ENCODE assay signal across 8 mouse cellular contexts in genomic region chr16:20732925-20733730, GRCm38 (mm10). TPM values are rescaled to one million over a fixed set of nuclear protein-coding genes. Genes with fewer than 3 reads are reported as not detected.
DNase-seq lines count a peak whose midpoint lies in the region; ATAC-seq lines count a peak whose summit lies in the region.
"Had no signal": no experiment of that assay in that cellular context is flagged by ENCODE, and none has a peak within 500 bp of the region (broad histone marks: within the 10 kb centered on the region; RNA-seq: fewer than 3 reads in every experiment).

Gene Chrd, plus strand, starts transcription at chr16:20733127.

- peaks cover 22% of the 10 kb centered on the region for H3K27me3 ChIP-seq in forebrain, embryonic 15.5 days
- peaks cover 45% of the 10 kb centered on the region for H3K27me3 ChIP-seq in hindbrain, embryonic 10.5 days (ENCODE audit: insufficient read depth, poor library complexity, severe bottlenecking)
- peaks cover 19% of the 10 kb centered on the region for H3K27me3 ChIP-seq in stomach, embryonic 15.5 days (replicated peaks)

- peak within 1 kb of the TSS; percentile 79 for H3K9ac ChIP-seq in forebrain, embryonic 15.5 days (replicated peaks)
- H3K9ac ChIP-seq in stomach, embryonic 15.5 days = peak within 1 kb of the TSS; percentile 69

- no peaks in the 10 kb centered on the region for H3K9me3 ChIP-seq in forebrain, embryonic 15.5 days
- no peaks in the 10 kb centered on the region for H3K9me3 ChIP-seq in hindbrain, embryonic 10.5 days
- H3K9me3 ChIP-seq in stomach, embryonic 15.5 days = no peaks in the 10 kb centered on the region

- under 1% methylated on average over 58 of the region's 70 CpGs for WGBS in forebrain, embryonic 15.5 days
- 1% methylated on average over 67 of the region's 70 CpGs for WGBS in hindbrain, embryonic 10.5 days
- under 1% methylated on average over 56 of the region's 70 CpGs for WGBS in stomach, embryonic 15.5 days

- peak; percentile 63 for DNase-seq in ZHBTc4 (ENCODE audit: low read depth, low spot score)
- peak; percentile 75 for DNase-seq in cerebellum, adult 11 months
- DNase-seq in hindbrain, embryonic 10.5 days (ENCODE audit: low spot score) = peak; percentile 81
- peak in 1 of 2 experiments; percentile 86 for DNase-seq in left cerebral cortex, postnatal 10 days (ENCODE audit: extremely low spot score in 1 of 2, low spot score in 2 of 2)

- no peaks in the 10 kb centered on the region for H3K36me3 ChIP-seq in forebrain, embryonic 15.5 days
- H3K36me3 ChIP-seq in hindbrain, embryonic 10.5 days = 0 out of 2 replicates have a peak, but pooled peaks cover 2% of the 10 kb centered on the region
- H3K36me3 ChIP-seq in stomach, embryonic 15.5 days = no peaks in the 10 kb centered on the region

- H3K4me2 ChIP-seq in forebrain, embryonic 15.5 days (replicated peaks) = peak within 1 kb of the TSS; percentile 90
- H3K4me2 ChIP-seq in stomach, embryonic 15.5 days = peak within 1 kb of the TSS; percentile 98

- ATAC-seq in forebrain, embryonic 15.5 days (replicated peaks) = peak; percentile 77
- ATAC-seq in megakaryocyte, adult 5-6 weeks (ENCODE audit: poor library complexity, severe bottlenecking) = 0 out of 2 replicates have a peak, but pooled peaks have one; percentile 19
- ATAC-seq in stomach, embryonic 15.5 days (ENCODE audit: insufficient read depth, low FRiP score, low read depth) = peak; percentile 72; the same call in 1 of the 2 replicates

- intact Hi-C loops in left cerebral cortex, postnatal 10 days (cut with DNase I) = no loop called here

- H3K4me3 ChIP-seq in forebrain, embryonic 15.5 days = peak within 1 kb of the TSS; percentile 74
- peak within 1 kb of the TSS; percentile 84 for H3K4me3 ChIP-seq in hindbrain, embryonic 10.5 days
- H3K4me3 ChIP-seq in stomach, embryonic 15.5 days (replicated peaks) = peak within 1 kb of the TSS; percentile 64

- peaks cover 20% of the 10 kb centered on the region for H3K4me1 ChIP-seq in forebrain, embryonic 15.5 days
- H3K4me1 ChIP-seq in hindbrain, embryonic 10.5 days (replicated peaks) = peaks cover 41% of the 10 kb centered on the region
- peaks cover 10% of the 10 kb centered on the region for H3K4me1 ChIP-seq in stomach, embryonic 15.5 days

- H3K27ac ChIP-seq in forebrain, embryonic 15.5 days (replicated peaks) = peak within 1 kb of the TSS; percentile 44
- H3K27ac ChIP-seq in hindbrain, embryonic 10.5 days = peak within 1 kb of the TSS; percentile 94
- peak within 1 kb of the TSS; percentile 75 for H3K27ac ChIP-seq in stomach, embryonic 15.5 days

RNA-seq across cellular contexts. Expression of gene Chrd, which starts in this region (rescaled TPM):
- polyA plus RNA-seq in forebrain, embryonic 15.5 days (2015; fragmentation: Nextera tagmentation; extraction: Ambion mirVana) = 3.5 and 3.7 TPM in 2 replicates
- polyA plus RNA-seq in hindbrain, embryonic 10.5 days (2016; fragmentation: Nextera tagmentation; extraction: Ambion mirVana) = 1.6 and 3.6 TPM in 2 replicates
- total RNA-seq in left cerebral cortex, postnatal 10 days (2021) = 10 to 100 TPM; 18.4 to 21.8 TPM
- not detected in 2 replicates for total RNA-seq in megakaryocyte, adult 5-6 weeks (2015)
- total RNA-seq in megakaryocyte, adult 5-6 weeks (2017) = not detected in 2 replicates
- polyA plus RNA-seq in stomach, embryonic 15.5 days (2015; fragmentation: Nextera tagmentation; extraction: Ambion mirVana) = 4.0 and 4.7 TPM in 2 replicates
- total RNA-seq: hematopoietic stem cell, adult 5-6 weeks had no signal

Comparison
In these comparisons a context has a peak if more than half of its experiments do, and no peak if none do; other contexts are left out.
1. RNA of gene Chrd (total RNA-seq): 18.4 to 21.8 TPM in left cerebral cortex, postnatal 10 days; not detected in megakaryocyte, adult 5-6 weeks; every median in the first group is over 10 times any median in the second.
2. Peak in ATAC-seq in megakaryocyte, adult 5-6 weeks; RNA of the gene not detected or under 1 TPM.
3. ATAC-seq: peak in every context shown above with its lines; median percentile 77 in forebrain, embryonic 15.5 days; 72 in stomach, embryonic 15.5 days; 19 in megakaryocyte, adult 5-6 weeks.
4. H3K27ac ChIP-seq: peak in every context shown above with its lines; median percentile 94 in hindbrain, embryonic 10.5 days; 75 in stomach, embryonic 15.5 days; 44 in forebrain, embryonic 15.5 days.
5. Peak in every context shown above with its lines, with median percentiles within 50 percentile points of each other: H3K4me3 ChIP-seq.